Mouse (Mus musculus): ENCODE measurements around the gene Abl2. TPM values are rescaled to one million over a fixed set of nuclear protein-coding genes. Genes with fewer than 3 reads are reported as not detected.

The Abl2 gene
- total and polyA plus RNA-seq, 3 experiments, result 8.6 to 15.2 (median 14.7) TPM

DNA sequence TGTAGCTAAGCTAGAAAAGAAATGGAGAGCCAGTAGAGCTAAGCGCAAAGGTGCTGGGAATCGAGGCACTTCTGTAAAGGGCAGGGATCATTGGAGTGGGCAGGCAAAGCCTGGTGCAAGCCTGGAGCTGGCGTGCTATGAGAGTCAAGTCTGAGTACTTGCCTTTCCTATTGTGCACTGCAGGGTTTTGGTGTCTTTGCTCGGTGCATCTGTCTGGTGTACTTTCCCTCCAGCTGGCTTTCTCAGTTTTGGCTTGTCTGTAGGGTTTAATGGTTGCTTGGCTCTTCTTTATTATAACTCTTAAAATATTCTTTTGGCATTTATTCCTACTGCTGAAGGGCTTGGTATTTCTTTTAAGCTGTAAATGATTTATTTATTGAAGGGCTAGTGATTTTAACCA, 14.4 kb downstream of the Abl2 start:
- ATAC-seq (ENCODE audit: extremely low read depth, insufficient number of reproducible peaks, low FRiP score, poor library complexity, severe bottlenecking) (no peak), DNase-seq (ENCODE audit: low spot score) (no peak)
- Histone ChIP-seq H3K4me1 (ENCODE audit: insufficient read depth, low read depth, low read length) (peaks cover 2% of the 10 kb centered on the region; the same call in 1 of the 2 replicates), H3K9me3 (replicated peaks) (no peaks in the 10 kb centered on the region), H3K27me3 (ENCODE audit: insufficient read depth, low read length) (no peaks in the 10 kb centered on the region), H3K4me3 (ENCODE audit: low read depth, low read length) (no peak overlapping the region), H3K36me3 (replicated peaks) (peaks cover 24% of the 10 kb centered on the region)
- TF ChIP-seq TAL1 (conservative IDR thresholded peaks at IDR 0.05; ENCODE audit: low read depth, low read length) (no peak), GATA2 (IDR thresholded peaks at IDR 0.05; ENCODE audit: borderline replicate concordance, low read depth, low read length) (no peak), CTCF (IDR thresholded peaks at IDR 0.05; ENCODE audit: low read depth, low read length) (no peak), GATA1 (IDR thresholded peaks at IDR 0.05; ENCODE audit: borderline replicate concordance, low read length) (no peak), POLR2AphosphoS5 (IDR thresholded peaks at IDR 0.05; ENCODE audit: insufficient replicate concordance, low read depth, low read length) (no peak)

DNA sequence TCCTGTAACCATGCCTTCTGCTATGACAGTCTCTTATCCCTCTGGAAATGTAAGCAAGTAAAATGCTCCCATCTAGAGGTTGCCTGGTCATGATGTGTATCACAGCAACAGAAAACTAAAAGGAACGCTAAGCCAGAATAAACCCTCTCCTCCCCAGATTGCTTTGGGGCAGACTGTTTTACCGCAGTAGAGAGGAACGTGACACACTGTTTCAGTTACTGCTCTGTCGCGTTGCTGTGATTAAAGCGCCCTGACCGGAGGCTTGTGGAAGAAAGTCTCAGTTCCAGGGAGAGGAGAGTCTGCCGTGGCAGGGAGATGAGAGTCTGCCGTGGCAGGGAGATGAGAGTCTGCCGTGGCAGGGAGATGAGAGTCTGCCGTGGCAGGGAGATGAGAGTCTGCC, 22.6 kb downstream of the Abl2 start:
- Histone ChIP-seq H3K36me3 (replicated peaks) (peaks cover 28% of the 10 kb centered on the region), H3K4me1 (ENCODE audit: insufficient read depth, low read depth, low read length) (no peaks in the 10 kb centered on the region), H3K27me3 (ENCODE audit: insufficient read depth, low read length) (no peaks in the 10 kb centered on the region), H3K4me3 (ENCODE audit: low read depth, low read length) (no peak overlapping the region), H3K9me3 (replicated peaks) (no peaks in the 10 kb centered on the region)
- DNase-seq (ENCODE audit: low spot score), result no peak
- ATAC-seq (ENCODE audit: extremely low read depth, insufficient number of reproducible peaks, low FRiP score, poor library complexity, severe bottlenecking), result no peak
- TF ChIP-seq GATA2 (IDR thresholded peaks at IDR 0.05; ENCODE audit: borderline replicate concordance, low read depth, low read length) (no peak), CTCF (IDR thresholded peaks at IDR 0.05; ENCODE audit: low read depth, low read length) (no peak), TAL1 (conservative IDR thresholded peaks at IDR 0.05; ENCODE audit: low read depth, low read length) (no peak), POLR2AphosphoS5 (IDR thresholded peaks at IDR 0.05; ENCODE audit: insufficient replicate concordance, low read depth, low read length) (no peak), GATA1 (IDR thresholded peaks at IDR 0.05; ENCODE audit: borderline replicate concordance, low read length) (no peak)

- DNase-seq (ENCODE audit: low spot score), result no peak
Measured at GRCm38 (mm10) chr1:156584175-156584574, 25.6 kb downstream of the Abl2 start.

DNA sequence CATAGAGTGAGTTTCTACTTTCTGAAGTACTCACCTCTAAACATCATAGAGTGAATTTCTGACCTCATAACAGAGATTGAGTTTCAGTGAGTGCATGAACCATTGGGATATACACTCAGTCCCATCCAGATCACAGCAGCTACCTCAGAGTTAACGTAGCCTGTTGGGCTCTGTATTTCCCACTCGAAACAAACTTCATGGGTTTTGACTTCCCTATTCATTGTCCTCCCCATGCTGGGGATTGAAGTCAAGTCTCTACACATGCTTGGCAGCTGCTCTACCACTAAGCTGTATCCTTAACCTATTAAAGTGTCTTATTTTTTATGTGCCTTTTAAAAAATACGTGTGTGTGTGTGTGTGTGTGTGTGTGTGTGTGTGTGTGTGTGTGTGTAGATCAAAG, 26.9 kb downstream of the Abl2 start:
- ATAC-seq (ENCODE audit: extremely low read depth, insufficient number of reproducible peaks, low FRiP score, poor library complexity, severe bottlenecking) (no peak), DNase-seq (ENCODE audit: low spot score) (no peak)
- H3K27me3 ChIP-seq (ENCODE audit: insufficient read depth, low read length), result no peaks in the 10 kb centered on the region
- H3K9me3 ChIP-seq (replicated peaks), result no peaks in the 10 kb centered on the region; the same call in 1 of the 2 replicates
- H3K4me1 ChIP-seq (ENCODE audit: insufficient read depth, low read depth, low read length), result peaks cover 4% of the 10 kb centered on the region
- TF ChIP-seq GATA2 (IDR thresholded peaks at IDR 0.05; ENCODE audit: borderline replicate concordance, low read depth, low read length) (no peak), POLR2AphosphoS5 (IDR thresholded peaks at IDR 0.05; ENCODE audit: insufficient replicate concordance, low read depth, low read length) (no peak), GATA1 (IDR thresholded peaks at IDR 0.05; ENCODE audit: borderline replicate concordance, low read length) (no peak), CTCF (IDR thresholded peaks at IDR 0.05; ENCODE audit: low read depth, low read length) (no peak), TAL1 (conservative IDR thresholded peaks at IDR 0.05; ENCODE audit: low read depth, low read length) (no peak)
- peaks cover 19% of the 10 kb centered on the region for H3K36me3 ChIP-seq (replicated peaks)
- no peak overlapping the region for H3K4me3 ChIP-seq (ENCODE audit: low read depth, low read length)

More at GRCm38 (mm10) chr1:156584175-156584574, 25.6 kb downstream of the Abl2 start:
- H3K4me3 ChIP-seq (ENCODE audit: low read depth, low read length), result no peak overlapping the region
- ATAC-seq (ENCODE audit: extremely low read depth, insufficient number of reproducible peaks, low FRiP score, poor library complexity, severe bottlenecking), result no peak
- no peaks in the 10 kb centered on the region for H3K27me3 ChIP-seq (ENCODE audit: insufficient read depth, low read length)
- TF ChIP-seq TAL1 (conservative IDR thresholded peaks at IDR 0.05; ENCODE audit: low read depth, low read length) (no peak), GATA1 (IDR thresholded peaks at IDR 0.05; ENCODE audit: borderline replicate concordance, low read length) (no peak), GATA2 (IDR thresholded peaks at IDR 0.05; ENCODE audit: borderline replicate concordance, low read depth, low read length) (no peak), POLR2AphosphoS5 (IDR thresholded peaks at IDR 0.05; ENCODE audit: insufficient replicate concordance, low read depth, low read length) (no peak), CTCF (IDR thresholded peaks at IDR 0.05; ENCODE audit: low read depth, low read length) (no peak)
- H3K4me1 ChIP-seq (ENCODE audit: insufficient read depth, low read depth, low read length), result peaks cover 4% of the 10 kb centered on the region
- H3K36me3 ChIP-seq (replicated peaks), result peaks cover 19% of the 10 kb centered on the region
- H3K9me3 ChIP-seq (replicated peaks), result no peaks in the 10 kb centered on the region; the same call in 1 of the 2 replicates

DNA sequence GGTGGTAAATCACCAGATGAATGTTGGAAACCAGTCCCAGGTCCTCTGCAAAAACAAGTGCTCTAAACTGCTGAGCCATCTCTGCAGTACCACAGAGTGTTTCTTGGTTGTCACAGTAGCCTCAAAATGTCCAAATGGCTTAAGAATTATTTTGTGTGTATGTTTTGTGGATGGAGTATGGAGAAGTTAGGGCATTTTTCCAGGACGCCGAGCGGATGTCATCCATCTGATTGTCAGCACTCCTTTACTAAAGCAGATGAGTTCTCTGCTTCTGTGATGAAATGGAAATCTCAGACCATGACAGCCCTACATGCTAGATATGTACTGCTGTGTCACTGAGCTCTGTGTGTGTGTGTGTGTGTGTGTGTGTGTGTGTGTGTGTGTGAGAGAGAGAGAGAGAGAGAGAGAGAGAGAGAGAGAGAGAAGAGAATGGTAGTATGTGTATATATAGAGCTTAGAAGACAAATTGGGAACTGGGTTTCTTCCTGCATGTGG, 31.3 kb downstream of the Abl2 start:
- no peaks in the 10 kb centered on the region; the same call in 1 of the 2 replicates for H3K9me3 ChIP-seq (replicated peaks)
- no peak overlapping the region for H3K4me3 ChIP-seq (ENCODE audit: low read depth, low read length)
- H3K4me1 ChIP-seq (ENCODE audit: insufficient read depth, low read depth, low read length), result peaks cover 4% of the 10 kb centered on the region
- H3K27me3 ChIP-seq (ENCODE audit: insufficient read depth, low read length), result no peaks in the 10 kb centered on the region
- ATAC-seq (ENCODE audit: extremely low read depth, insufficient number of reproducible peaks, low FRiP score, poor library complexity, severe bottlenecking) (no peak), DNase-seq (ENCODE audit: low spot score) (no peak)
- no peak for TF ChIP-seq GATA1 (IDR thresholded peaks at IDR 0.05; ENCODE audit: borderline replicate concordance, low read length)
- H3K36me3 ChIP-seq (replicated peaks), result peaks cover 13% of the 10 kb centered on the region

DNA sequence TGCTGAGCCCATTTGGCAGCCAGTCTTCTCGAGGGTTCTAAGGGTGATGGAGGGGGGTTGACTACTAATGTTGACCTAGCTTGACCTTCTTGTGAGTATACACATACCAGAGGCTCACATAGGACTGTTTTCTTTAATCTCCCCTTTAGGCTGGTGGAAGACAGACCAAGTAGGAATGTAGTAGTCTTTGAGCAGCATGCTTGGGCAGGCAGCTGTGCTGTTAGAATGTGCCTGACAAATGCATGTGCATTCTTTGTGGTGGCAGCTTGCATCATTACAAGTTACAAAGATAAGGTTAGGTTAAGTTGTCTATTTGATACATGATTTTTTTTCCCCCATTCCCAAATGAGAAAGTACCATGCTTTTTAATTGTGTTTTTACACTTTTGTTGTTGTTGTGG, 31.8 kb downstream of the Abl2 start:
- DNase-seq (ENCODE audit: low spot score) (no peak), ATAC-seq (ENCODE audit: extremely low read depth, insufficient number of reproducible peaks, low FRiP score, poor library complexity, severe bottlenecking) (no peak)
- Histone ChIP-seq H3K9me3 (replicated peaks) (no peaks in the 10 kb centered on the region; the same call in 1 of the 2 replicates), H3K27me3 (ENCODE audit: insufficient read depth, low read length) (no peaks in the 10 kb centered on the region), H3K4me1 (ENCODE audit: insufficient read depth, low read depth, low read length) (peaks cover 4% of the 10 kb centered on the region), H3K4me3 (ENCODE audit: low read depth, low read length) (no peak overlapping the region), H3K36me3 (replicated peaks) (peaks cover 16% of the 10 kb centered on the region)
- TF ChIP-seq GATA1 (IDR thresholded peaks at IDR 0.05; ENCODE audit: borderline replicate concordance, low read length), result no peak
- no peak for TF ChIP-seq GATA2 (IDR thresholded peaks at IDR 0.05; ENCODE audit: borderline replicate concordance, low read depth, low read length)
- TF ChIP-seq POLR2AphosphoS5 (IDR thresholded peaks at IDR 0.05; ENCODE audit: insufficient replicate concordance, low read depth, low read length), result no peak
- TF ChIP-seq TAL1 (conservative IDR thresholded peaks at IDR 0.05; ENCODE audit: low read depth, low read length), result no peak
- no peak for TF ChIP-seq CTCF (IDR thresholded peaks at IDR 0.05; ENCODE audit: low read depth, low read length)

Measured in G1E (cell line).